Mouse (Mus musculus): ENCODE measurements around the gene Golga2. TPM values are rescaled to one million over a fixed set of nuclear protein-coding genes. Genes with fewer than 3 reads are reported as not detected.
A peak's percentile ranks its signal among the peaks of the same experiment; 100 is the strongest.

Golga2 gene
- total RNA-seq, 2 experiments from 2014 or later: 56.0 to 62.9 TPM

GRCm38 (mm10) chr2:32342539-32343350 is 55.6 kb downstream of the Golga2 start:
- peak; percentile 82 for DNase-seq
- intact Hi-C loops (cut with DNase I): no loop called here
- Histone ChIP-seq H3K4me3 (no peak overlapping the region), H3K27ac (peak overlapping the region; percentile 85)
- TF ChIP-seq CTCF (IDR thresholded peaks at IDR 0.05): no peak

DNA sequence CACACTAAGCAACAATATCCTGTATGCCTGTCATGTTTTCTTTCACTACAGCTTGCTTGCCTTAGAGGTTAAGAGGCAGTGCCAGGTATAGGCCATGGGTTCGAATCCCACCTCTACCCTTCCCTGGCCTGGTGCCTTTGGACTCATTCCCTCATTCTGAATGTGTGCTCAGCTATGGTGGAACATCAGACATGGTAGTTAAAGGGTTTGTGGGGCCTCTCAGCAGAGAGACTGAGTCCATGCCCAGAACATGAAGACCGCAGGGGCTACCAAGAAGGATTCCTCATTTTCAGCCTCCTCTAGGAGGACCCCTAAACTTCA is 56.1 kb downstream of the Golga2 start:
- Histone ChIP-seq H3K27ac (peak overlapping the region; percentile 85), H3K4me3 (no peak overlapping the region)
- TF ChIP-seq CTCF (IDR thresholded peaks at IDR 0.05): no peak
- DNase-seq: no peak
- intact Hi-C loops (cut with DNase I): no loop called here

DNA sequence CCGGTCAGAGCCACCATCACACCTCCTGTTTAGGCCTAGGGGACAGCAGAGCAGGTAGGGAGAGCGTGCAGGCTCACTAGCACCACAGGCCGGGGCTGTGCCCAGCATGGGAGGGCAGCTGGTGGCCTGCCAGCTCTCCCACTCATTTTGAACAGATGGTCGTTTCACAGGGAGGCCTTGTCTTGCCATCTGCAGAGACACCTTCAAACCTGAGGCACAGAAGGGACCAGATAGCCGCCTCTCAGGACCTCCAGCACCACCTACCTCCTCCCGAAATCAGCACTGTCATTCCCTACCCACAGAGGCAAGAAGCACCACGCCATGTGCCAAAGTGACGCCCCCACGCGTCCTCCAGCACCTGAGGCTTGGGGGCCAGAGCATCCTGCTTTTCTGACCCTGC is 56.9 kb downstream of the Golga2 start:
- no peak for TF ChIP-seq CTCF (IDR thresholded peaks at IDR 0.05)
- H3K27ac ChIP-seq: peak overlapping the region; percentile 85

DNA sequence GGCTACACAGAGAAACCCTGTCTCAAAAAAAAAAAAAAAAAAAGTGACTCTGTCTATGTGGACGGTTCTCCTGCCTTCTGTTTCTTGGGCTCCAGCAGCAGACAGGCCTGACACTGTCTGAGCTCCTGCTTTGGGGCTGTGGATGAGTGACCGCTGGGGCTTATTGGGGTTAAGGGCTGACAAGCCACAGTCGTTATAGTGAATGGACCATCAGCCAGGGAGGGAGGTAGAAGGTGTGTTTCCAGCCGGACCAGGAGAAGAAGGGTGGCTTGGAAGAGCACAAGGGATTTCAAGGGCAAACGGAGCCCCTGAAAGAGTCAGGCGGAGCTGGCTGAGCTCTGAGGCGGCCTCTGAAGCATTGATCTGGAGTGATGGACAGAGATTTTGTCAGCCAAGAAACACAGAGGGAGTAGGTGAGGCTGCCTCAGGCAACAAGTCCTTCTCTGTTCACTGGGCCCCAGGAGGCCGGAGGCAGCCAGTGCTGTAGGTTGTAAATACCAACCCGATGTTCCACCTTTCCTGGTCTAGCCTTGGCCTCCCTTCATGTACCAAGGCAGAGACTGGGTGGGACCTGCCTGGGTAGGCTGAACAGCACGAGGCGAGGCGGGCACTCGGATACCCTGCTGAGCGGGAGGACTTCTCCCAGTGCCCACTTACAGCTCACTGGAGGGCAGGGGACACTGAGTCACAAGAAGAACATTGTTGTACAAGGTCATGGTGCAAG is 57.6 kb downstream of the Golga2 start:
- intact Hi-C loops (cut with DNase I): no loop called here
- Histone ChIP-seq H3K4me3 (no peak overlapping the region), H3K27ac (peak overlapping the region; percentile 85)
- TF ChIP-seq CTCF (IDR thresholded peaks at IDR 0.05): no peak
- DNase-seq: no peak

More for the DNA sequence above, 56.9 kb downstream of the Golga2 start:
- DNase-seq: peak; percentile 28
- intact Hi-C loops (cut with DNase I): no loop called here
- H3K4me3 ChIP-seq: no peak overlapping the region

DNA sequence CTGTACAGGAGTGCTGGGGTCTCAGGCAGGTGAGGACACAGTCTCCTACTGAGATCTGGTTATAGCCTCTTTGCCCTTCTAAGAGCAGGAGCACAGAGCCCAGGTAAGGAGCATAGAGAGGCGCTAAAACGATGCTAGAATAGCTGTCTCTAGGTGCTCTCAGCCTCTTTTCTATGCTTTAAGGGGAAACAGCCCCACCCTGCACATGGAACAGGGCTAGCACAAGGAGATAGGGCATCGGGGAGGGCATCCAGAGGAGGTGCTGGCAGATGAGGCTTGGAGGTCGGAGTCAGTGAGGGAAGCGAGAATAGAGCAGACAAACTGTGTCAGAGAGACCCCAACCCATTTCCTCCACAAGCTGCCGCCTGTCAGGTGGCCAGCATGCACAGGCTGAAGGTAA is 59.8 kb downstream of the Golga2 start:
- intact Hi-C loops (cut with DNase I): no loop called here
- TF ChIP-seq CTCF (IDR thresholded peaks at IDR 0.05): no peak
- H3K4me3 ChIP-seq: no peak overlapping the region
- no peak for DNase-seq
- H3K27ac ChIP-seq: no peak overlapping the region

- no peak for DNase-seq
- no peak for TF ChIP-seq CTCF (IDR thresholded peaks at IDR 0.05)
- intact Hi-C loops (cut with DNase I): no loop called here
- H3K4me3 ChIP-seq: no peak overlapping the region
- H3K27ac ChIP-seq: no peak overlapping the region
These were observed 61.1 kb downstream of the Golga2 start for GRCm38 (mm10) chr2:32348311-32348710.

DNA sequence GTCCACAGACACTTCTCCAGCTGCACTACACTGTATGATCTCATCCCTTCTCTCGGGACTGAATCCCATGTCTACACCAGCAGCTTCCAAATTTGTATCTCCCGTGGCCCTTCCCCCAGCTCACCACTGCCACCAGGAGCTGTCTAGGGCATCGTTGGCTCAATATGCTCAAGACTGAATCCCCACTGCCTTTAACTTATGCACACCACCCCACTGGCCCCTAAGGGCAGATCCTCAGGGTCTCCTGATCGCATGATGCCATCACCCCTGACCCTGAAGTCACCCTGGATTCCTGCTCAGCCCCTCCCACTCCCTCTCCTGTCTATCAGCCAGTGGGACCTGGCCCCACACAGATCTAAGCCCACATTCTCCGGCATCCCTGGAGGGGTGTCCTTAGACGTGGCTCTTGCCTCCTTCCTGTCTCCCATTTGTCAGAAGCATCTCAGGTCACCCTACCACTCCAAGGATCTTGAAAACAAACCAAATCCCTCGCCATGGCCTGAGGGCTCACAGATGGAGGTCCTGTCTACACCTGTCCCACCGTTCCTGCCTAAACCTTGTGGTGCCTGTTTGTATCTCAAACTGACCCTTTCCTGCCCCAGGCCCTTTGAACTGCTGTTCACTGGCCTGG is 62.6 kb downstream of the Golga2 start:
- no peak for TF ChIP-seq CTCF (IDR thresholded peaks at IDR 0.05)
- peak; percentile 22 for DNase-seq
- no peak overlapping the region for H3K4me3 ChIP-seq
- intact Hi-C loops (cut with DNase I): loop anchor here (5.0 kb wide), 2 partner anchors 42 to 138 kb away; no protein-coding TSS in a partner anchor
- peak overlapping the region; percentile 85; the same call in 1 of the 2 replicates for H3K27ac ChIP-seq

GRCm38 (mm10) chr2:32350471-32351051 is 63.4 kb downstream of the Golga2 start:
- H3K4me3 ChIP-seq: peak overlapping the region; percentile 88
- no peak for TF ChIP-seq CTCF (IDR thresholded peaks at IDR 0.05)
- peak overlapping the region; percentile 85 for H3K27ac ChIP-seq
- intact Hi-C loops (cut with DNase I): loop anchor here (5.0 kb wide), 2 partner anchors 43 to 137 kb away; no protein-coding TSS in a partner anchor
- DNase-seq: peak; percentile 38

- intact Hi-C loops (cut with DNase I): loop anchor here (5.0 kb wide), 2 partner anchors 44 to 136 kb away; no protein-coding TSS in a partner anchor
- H3K4me3 ChIP-seq: peak overlapping the region; percentile 88
- H3K27ac ChIP-seq: peak overlapping the region; percentile 85
These were observed 64.3 kb downstream of the Golga2 start for GRCm38 (mm10) chr2:32351471-32351961.

DNA sequence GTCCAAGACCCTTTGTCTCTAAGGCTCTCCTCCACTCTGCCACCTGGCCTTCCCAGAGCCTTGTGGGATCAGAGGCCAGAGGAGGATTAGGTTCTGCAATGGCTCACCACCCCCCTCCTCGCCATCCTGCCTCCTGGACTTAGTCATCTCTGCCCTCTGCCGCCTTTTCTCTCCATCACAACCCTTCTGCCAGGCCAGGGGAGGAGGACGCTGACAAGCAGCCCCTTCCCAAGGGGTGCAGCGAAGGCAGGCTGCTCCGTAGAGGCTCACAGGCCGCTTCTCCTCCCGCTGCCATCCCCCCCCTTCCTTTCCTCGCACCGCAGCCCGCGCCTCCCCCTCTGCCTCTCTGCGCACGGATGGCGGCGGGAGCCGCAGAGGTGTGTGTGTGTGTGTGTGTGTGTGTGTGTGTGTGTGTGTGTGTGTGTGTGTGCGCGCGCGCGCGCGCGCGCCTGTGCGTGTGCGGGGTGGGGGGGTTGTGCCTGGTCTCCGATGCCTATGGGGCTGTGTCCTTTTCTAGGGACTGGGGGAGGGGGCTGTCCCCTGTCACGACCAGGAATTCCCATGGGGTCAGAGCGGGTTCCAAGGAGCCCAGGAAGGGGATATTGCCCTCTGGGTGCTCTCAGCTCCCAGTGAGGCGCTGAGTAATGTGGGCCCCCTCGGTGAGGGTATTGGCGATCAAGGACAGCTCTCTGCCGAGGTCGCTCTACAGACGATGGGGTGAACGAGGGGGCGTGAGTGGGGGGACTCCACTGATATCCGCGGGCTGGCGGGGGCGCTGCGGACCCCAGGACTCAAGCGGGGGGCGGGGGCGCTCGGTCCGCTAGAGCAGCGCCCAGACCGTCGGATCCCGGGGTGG is 65.2 kb downstream of the Golga2 start, which contains the start of gene Ciz1:
Gene Ciz1, plus strand, starts transcription at position 177 of the 856 bp plus-strand sequence.
- intact Hi-C loops (cut with DNase I): loop anchor here (5.0 kb wide), 2 partner anchors 45 to 135 kb away; no protein-coding TSS in a partner anchor
- no peak for TF ChIP-seq CTCF (IDR thresholded peaks at IDR 0.05)
- Histone ChIP-seq H3K4me3 (peak within 1 kb of the TSS; percentile 88), H3K27ac (peak within 1 kb of the TSS; percentile 85)
- DNase-seq: peak; percentile 35

More at GRCm38 (mm10) chr2:32351471-32351961, 64.3 kb downstream of the Golga2 start:
- TF ChIP-seq CTCF (IDR thresholded peaks at IDR 0.05): no peak
- peak; percentile 44 for DNase-seq

- H3K4me3 ChIP-seq: peak within 1 kb of the TSS; percentile 88
- peak; percentile 94 for DNase-seq
- no peak for TF ChIP-seq CTCF (IDR thresholded peaks at IDR 0.05)
- intact Hi-C loops (cut with DNase I): loop anchor here (5.0 kb wide), 2 partner anchors 46 to 134 kb away; no protein-coding TSS in a partner anchor
- peak within 1 kb of the TSS; percentile 85 for H3K27ac ChIP-seq
These were observed 65.9 kb downstream of the Golga2 start, which contains the start of gene Dnm1 for GRCm38 (mm10) chr2:32353007-32353542. Dnm1 (minus strand) TSS chr2:32353338.

Measured in gastrocnemius, adult 2 months (tissue).